Mouse (Mus musculus): Measurements from ENCODE around the gene Lce1j. TPM values are rescaled to one million over a fixed set of nuclear protein-coding genes. Genes with fewer than 3 reads are reported as not detected.

The Lce1j gene
- polyA plus RNA-seq, 1 experiment from 2014 or later = not detected

Other genes with a start within 250 kb of the Lce1j start
- gene Ivl, start 216.8 kb downstream of the Lce1j start, polyA plus RNA-seq (2015; fragmentation: Nextera tagmentation; extraction: Ambion mirVana) = not detected in 2 replicates
- not detected in 2 replicates for gene Smcp, start 201.5 kb downstream of the Lce1j start, polyA plus RNA-seq (2015; fragmentation: Nextera tagmentation; extraction: Ambion mirVana)
- gene 2210017I01Rik, start 183.0 kb downstream of the Lce1j start, polyA plus RNA-seq (2015; fragmentation: Nextera tagmentation; extraction: Ambion mirVana) = not detected in 2 replicates
- gene Lce6a, start 168.9 kb downstream of the Lce1j start, polyA plus RNA-seq (2015; fragmentation: Nextera tagmentation; extraction: Ambion mirVana) = not detected in 2 replicates
- not detected in 2 replicates for gene Lce1a1, start 142.2 kb downstream of the Lce1j start, polyA plus RNA-seq (2015; fragmentation: Nextera tagmentation; extraction: Ambion mirVana)
- gene Lce1b, start 133.6 kb downstream of the Lce1j start, polyA plus RNA-seq (2015; fragmentation: Nextera tagmentation; extraction: Ambion mirVana) = not detected in 2 replicates
- not detected in 2 replicates for gene Lce1a2, start 120.2 kb downstream of the Lce1j start, polyA plus RNA-seq (2015; fragmentation: Nextera tagmentation; extraction: Ambion mirVana)
- gene Lce1c, start 111.3 kb downstream of the Lce1j start, polyA plus RNA-seq (2015; fragmentation: Nextera tagmentation; extraction: Ambion mirVana) = not detected in 2 replicates
- not detected in 2 replicates for gene Lce1d, start 103.3 kb downstream of the Lce1j start, polyA plus RNA-seq (2015; fragmentation: Nextera tagmentation; extraction: Ambion mirVana)
- gene Lce1e, start 81.4 kb downstream of the Lce1j start, polyA plus RNA-seq (2015; fragmentation: Nextera tagmentation; extraction: Ambion mirVana) = not detected in 2 replicates
- not detected in 2 replicates for gene Lce1f, start 70.2 kb downstream of the Lce1j start, polyA plus RNA-seq (2015; fragmentation: Nextera tagmentation; extraction: Ambion mirVana)
- not detected in 2 replicates for gene Gm38119, start 51.4 kb downstream of the Lce1j start, polyA plus RNA-seq (2015; fragmentation: Nextera tagmentation; extraction: Ambion mirVana)
- gene Lce1g, start 38.2 kb downstream of the Lce1j start, polyA plus RNA-seq (2015; fragmentation: Nextera tagmentation; extraction: Ambion mirVana) = not detected in 2 replicates
- gene Lce1h, start 25.4 kb downstream of the Lce1j start, polyA plus RNA-seq (2015; fragmentation: Nextera tagmentation; extraction: Ambion mirVana) = not detected in 2 replicates
- gene Lce1i, start 11.6 kb downstream of the Lce1j start, polyA plus RNA-seq (2015; fragmentation: Nextera tagmentation; extraction: Ambion mirVana) = not detected in 2 replicates
- not detected in 2 replicates for gene Lce1k, start 17.4 kb upstream of the Lce1j start, polyA plus RNA-seq (2015; fragmentation: Nextera tagmentation; extraction: Ambion mirVana)
- gene Kprp, start 36.7 kb upstream of the Lce1j start, polyA plus RNA-seq (2015; fragmentation: Nextera tagmentation; extraction: Ambion mirVana) = not detected in 2 replicates
- gene Lce1l, start 60.8 kb upstream of the Lce1j start, polyA plus RNA-seq (2015; fragmentation: Nextera tagmentation; extraction: Ambion mirVana) = not detected in 2 replicates
- gene 2310050C09Rik, start 79.7 kb upstream of the Lce1j start, polyA plus RNA-seq (2015; fragmentation: Nextera tagmentation; extraction: Ambion mirVana) = not detected in 2 replicates
- gene Lce3a, start 135.7 kb upstream of the Lce1j start, polyA plus RNA-seq (2015; fragmentation: Nextera tagmentation; extraction: Ambion mirVana) = not detected in 2 replicates
- gene Lce3b, start 142.5 kb upstream of the Lce1j start, polyA plus RNA-seq (2015; fragmentation: Nextera tagmentation; extraction: Ambion mirVana) = not detected in 2 replicates
- 0.62 TPM in 1 of 2 replicates, not detected in the other for gene Lce3c, start 154.0 kb upstream of the Lce1j start, polyA plus RNA-seq (2015; fragmentation: Nextera tagmentation; extraction: Ambion mirVana)
- gene Lce3d, start 166.9 kb upstream of the Lce1j start, polyA plus RNA-seq (2015; fragmentation: Nextera tagmentation; extraction: Ambion mirVana) = not detected in 2 replicates
- gene Lce3e, start 176.5 kb upstream of the Lce1j start, polyA plus RNA-seq (2015; fragmentation: Nextera tagmentation; extraction: Ambion mirVana) = not detected in 2 replicates
- gene Lce3f, start 201.7 kb upstream of the Lce1j start, polyA plus RNA-seq (2015; fragmentation: Nextera tagmentation; extraction: Ambion mirVana) = not detected in 2 replicates
- 1.9 and 2.3 TPM in 2 replicates for gene Crct1, start 225.2 kb upstream of the Lce1j start, polyA plus RNA-seq (2015; fragmentation: Nextera tagmentation; extraction: Ambion mirVana)
- gene Lce1m, start 228.5 kb upstream of the Lce1j start, polyA plus RNA-seq (2015; fragmentation: Nextera tagmentation; extraction: Ambion mirVana) = not detected in 2 replicates